Mouse (Mus musculus) midbrain, embryonic 15.5 days (tissue): Measurements from ENCODE around the gene Trmt13. TPM values are rescaled to one million over a fixed set of nuclear protein-coding genes. Genes with fewer than 3 reads are reported as not detected.
"Not testable (repeated sequence)": the region's sequence is repeated elsewhere in the genome, so short reads cannot be mapped to it uniquely, and the experiment has no call there.

Experiments used
- ATAC-seq: fragments of 200-750 bp; cut with Nextera tagmentation; replicated peaks from 2 replicates; pipeline ENCODE4 v1.8.0; 2017; ENCODE audit warnings: moderate TSS enrichment
- H3K27ac ChIP-seq: fragments of 300-500 bp; sonication (generic); 2 replicates; pipeline ENCODE4 v1.5.1; 2015; ENCODE audit warnings: mild to moderate bottlenecking, inconsistent platforms
- H3K27me3 ChIP-seq: fragments of 300-500 bp; sonication (generic); replicated peaks from 2 replicates; pipeline ENCODE4 v1.6.1; 2015; ENCODE audit warnings: inconsistent platforms
- H3K36me3 ChIP-seq: fragments of 300-500 bp; sonication (generic); replicated peaks from 2 replicates; pipeline ENCODE4 v1.6.1; 2015; ENCODE audit warnings: inconsistent platforms
- H3K4me1 ChIP-seq: fragments of 300-500 bp; sonication (generic); 2 replicates; pipeline ENCODE4 v1.6.1; 2015; ENCODE audit warnings: inconsistent platforms
- H3K4me2 ChIP-seq: fragments of 300-500 bp; sonication (generic); 2 replicates; pipeline ENCODE4 v1.6.1; 2015; ENCODE audit warnings: inconsistent platforms, mild to moderate bottlenecking, moderate library complexity
- H3K4me3 ChIP-seq: fragments of 300-500 bp; sonication (generic); 2 replicates; pipeline ENCODE4 v1.5.1; 2015; ENCODE audit warnings: mild to moderate bottlenecking, inconsistent platforms
- H3K9ac ChIP-seq: fragments of 300-500 bp; sonication (generic); 2 replicates; pipeline ENCODE4 v1.6.1; 2015; ENCODE audit warnings: mild to moderate bottlenecking, inconsistent platforms
- H3K9me3 ChIP-seq: fragments of 300-500 bp; sonication (generic); 2 replicates; pipeline ENCODE4 v1.6.1; 2016; ENCODE audit warnings: inconsistent platforms
- WGBS: fragments of 180-500 bp; shearing (Covaris S2); methylation state at CpG from one replicate; pipeline ENCODE4 v1.1.7; 2015; ENCODE audit warnings: mixed read lengths; 5-methylcytosine and 5-hydroxymethylcytosine counted together
- polyA plus RNA-seq: library from polyadenylated mRNA; unstranded; fragments of >200 nt; fragmentation: Nextera tagmentation; extraction: Ambion mirVana; gene quantifications from 2 replicates; pipeline ENCODE4 v1.2.1, GENCODE M21; 2015

Trmt13 gene
- polyA plus RNA-seq, 1 experiment from 2014 or later, result 31.3 TPM

DNA sequence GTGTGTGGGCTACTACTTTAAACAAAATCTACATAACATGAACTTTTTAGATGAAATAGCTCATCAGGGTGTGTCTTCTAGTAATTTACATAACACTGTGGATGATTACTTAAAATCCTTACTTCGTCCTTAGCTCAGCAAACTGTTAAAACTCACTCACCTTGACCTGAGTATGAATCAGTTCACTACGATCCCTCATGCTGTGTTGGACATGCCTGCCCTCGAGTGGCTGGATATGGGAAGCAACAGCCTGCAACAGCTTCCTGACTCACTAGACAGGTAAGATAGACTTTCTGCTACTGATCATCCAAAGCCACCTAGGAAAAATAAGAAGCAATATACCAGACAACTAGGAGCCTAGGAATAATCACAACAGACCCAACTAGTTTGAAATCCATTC lies 37.1 kb downstream of the Trmt13 start:
- WGBS, result 66% methylated on average over 3 of the region's 3 CpGs
- no peak overlapping the region for H3K4me3 ChIP-seq
- no peaks in the 10 kb centered on the region for H3K9me3 ChIP-seq
- H3K4me1 ChIP-seq, result no peaks in the 10 kb centered on the region
- peaks cover 8% of the 10 kb centered on the region; the same call in 1 of the 2 replicates for H3K36me3 ChIP-seq
- H3K27ac ChIP-seq, result no peak overlapping the region
- no peak overlapping the region for H3K9ac ChIP-seq
- H3K4me2 ChIP-seq, result no peak overlapping the region
- ATAC-seq, result no peak
- H3K27me3 ChIP-seq, result no peaks in the 10 kb centered on the region

DNA sequence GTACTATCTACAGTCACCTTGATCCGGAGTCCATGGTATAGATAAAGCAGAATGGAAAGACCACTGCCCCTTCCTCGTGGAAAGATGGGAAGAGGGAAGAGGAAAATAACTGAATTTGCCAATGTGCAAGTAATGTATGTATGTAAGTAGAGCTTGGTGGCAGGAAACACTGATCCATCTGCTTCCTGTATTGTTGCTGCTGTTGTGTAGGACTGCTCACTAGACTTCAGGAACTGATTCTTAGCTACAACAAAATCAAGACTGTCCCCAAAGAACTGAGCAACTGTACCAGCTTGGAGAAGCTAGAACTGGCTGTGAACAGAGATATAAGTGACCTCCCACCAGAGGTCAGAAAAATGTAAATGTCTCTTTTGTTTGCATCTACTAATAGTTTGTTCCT lies 43.8 kb downstream of the Trmt13 start:
- ATAC-seq, result no peak
- 80% methylated on average over 2 of the region's 2 CpGs for WGBS

DNA sequence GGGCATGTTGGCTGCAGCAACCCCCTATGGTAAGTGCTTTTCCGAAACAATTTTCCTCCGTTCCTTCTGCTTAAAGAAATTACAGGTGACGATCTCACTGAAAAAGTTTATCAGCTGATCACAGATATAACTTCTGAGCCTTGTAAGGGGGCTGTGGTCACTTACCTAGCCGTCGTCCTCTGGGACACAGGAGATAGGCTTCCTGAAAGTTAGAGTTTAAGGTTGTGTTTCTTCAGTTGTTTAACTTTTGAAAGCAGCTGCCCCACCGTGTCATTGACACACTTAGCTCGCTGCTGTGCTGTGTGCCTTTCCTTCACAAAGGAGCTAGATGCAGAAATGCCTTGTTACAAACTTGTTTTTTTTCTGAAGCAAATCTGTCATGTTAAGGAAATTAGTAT lies 51.3 kb downstream of the Trmt13 start:
- Histone ChIP-seq H3K4me1 (no peaks in the 10 kb centered on the region), H3K27me3 (no peaks in the 10 kb centered on the region), H3K4me3 (no peak overlapping the region), H3K36me3 (no peaks in the 10 kb centered on the region), H3K9me3 (no peaks in the 10 kb centered on the region), H3K9ac (no peak overlapping the region), H3K27ac (no peak overlapping the region), H3K4me2 (no peak overlapping the region)
- 89% methylated on average over 7 of the region's 7 CpGs for WGBS
- no peak for ATAC-seq

More for the DNA sequence above, 43.8 kb downstream of the Trmt13 start:
- H3K27me3 ChIP-seq, result no peaks in the 10 kb centered on the region
- no peaks in the 10 kb centered on the region for H3K36me3 ChIP-seq
- H3K9me3 ChIP-seq, result no peaks in the 10 kb centered on the region
- no peaks in the 10 kb centered on the region for H3K4me1 ChIP-seq
- H3K9ac ChIP-seq, result no peak overlapping the region
- H3K27ac ChIP-seq, result no peak overlapping the region
- H3K4me3 ChIP-seq, result no peak overlapping the region
- no peak overlapping the region for H3K4me2 ChIP-seq

DNA sequence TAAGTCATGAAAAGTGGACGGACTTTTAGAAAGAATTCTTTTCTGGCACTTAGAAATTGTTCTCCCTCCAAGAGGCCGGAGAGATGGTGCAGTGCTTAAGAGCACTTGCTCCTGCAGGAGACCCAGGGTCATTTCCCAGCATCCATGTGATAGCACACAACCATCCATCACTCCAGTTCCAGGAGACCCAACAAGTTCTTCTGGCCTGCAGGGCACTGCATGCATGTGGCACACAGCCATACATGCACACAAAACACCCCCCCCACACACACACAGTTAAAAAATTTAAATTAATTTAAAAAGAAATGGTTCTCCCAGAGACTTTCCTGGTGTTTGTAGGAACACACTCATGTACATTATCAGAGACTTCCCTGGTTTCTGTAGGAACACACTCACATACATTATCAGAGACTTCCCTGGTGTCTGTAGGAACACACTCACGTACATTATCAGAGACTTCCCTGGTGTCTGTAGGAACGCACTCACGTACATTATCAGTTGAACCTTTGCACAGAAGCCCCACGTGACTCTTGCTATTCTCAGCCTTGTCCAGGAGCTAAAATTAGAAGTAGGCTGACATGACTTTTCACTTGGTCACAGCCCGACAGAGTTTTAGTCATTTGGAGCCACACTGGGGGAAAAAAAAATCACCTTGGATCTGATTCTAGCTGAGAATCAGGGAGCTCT lies 51.8 kb downstream of the Trmt13 start, which contains the start of gene Lrrc39:
Gene Lrrc39 (plus strand): TSS at position 566 of the 687 bp plus-strand sequence.
- no peaks in the 10 kb centered on the region for H3K36me3 ChIP-seq
- no peaks in the 10 kb centered on the region for H3K4me1 ChIP-seq
- WGBS, result 78% methylated on average over 7 of the region's 7 CpGs
- H3K27me3 ChIP-seq, result no peaks in the 10 kb centered on the region
- ATAC-seq, result no peak
- H3K9me3 ChIP-seq, result no peaks in the 10 kb centered on the region
- H3K4me3 ChIP-seq, result no peak within 1 kb of the TSS
- no peak within 1 kb of the TSS for H3K9ac ChIP-seq
- no peak within 1 kb of the TSS for H3K27ac ChIP-seq
- no peak within 1 kb of the TSS for H3K4me2 ChIP-seq

DNA sequence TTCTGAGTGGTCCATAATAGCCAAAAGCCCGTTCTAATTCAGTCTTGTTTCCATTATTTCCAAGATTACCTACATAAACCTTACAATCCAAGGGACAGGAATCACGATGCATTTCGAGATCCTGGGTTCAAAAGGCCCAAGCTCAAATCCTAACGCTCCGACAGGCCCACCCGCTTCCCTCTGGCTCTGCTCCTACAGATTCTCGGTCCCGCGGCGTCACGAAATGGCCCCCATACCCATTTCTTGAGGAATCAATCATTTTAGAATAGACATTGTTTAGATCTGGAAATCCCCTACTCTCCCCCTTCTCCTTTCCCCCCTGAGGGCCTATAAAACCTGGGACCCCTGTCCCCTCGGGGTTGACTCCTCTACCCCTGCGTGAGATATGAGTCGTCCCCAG lies 53.1 kb downstream of the Trmt13 start:
- H3K27me3 ChIP-seq, H3K9me3 ChIP-seq, H3K4me3 ChIP-seq, H3K4me2 ChIP-seq, H3K36me3 ChIP-seq, H3K27ac ChIP-seq, ATAC-seq, H3K4me1 ChIP-seq, H3K9ac ChIP-seq: not testable (repeated sequence)
- WGBS, result 96% methylated on average over 14 of the region's 14 CpGs

DNA sequence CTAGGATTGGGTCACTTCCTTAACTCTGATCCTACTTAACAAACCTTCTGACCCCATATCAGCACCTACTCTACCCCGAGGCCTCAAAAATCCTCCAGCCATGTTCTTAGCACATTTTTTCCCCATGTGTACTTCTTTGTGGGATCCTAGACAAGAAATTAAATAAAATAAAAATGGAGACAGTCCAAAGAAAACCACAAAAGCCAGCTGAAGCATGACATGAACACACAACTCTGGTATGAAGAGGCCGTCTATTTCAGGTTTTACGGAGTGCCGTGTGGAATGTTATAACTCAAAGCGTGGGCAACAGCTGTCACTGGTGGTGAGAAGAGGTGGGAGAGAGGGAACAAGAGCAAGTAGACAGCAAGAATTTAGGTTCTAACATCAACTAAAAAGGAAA lies 63.0 kb downstream of the Trmt13 start:
- Histone ChIP-seq H3K27me3 (no peaks in the 10 kb centered on the region), H3K4me2 (no peak overlapping the region), H3K9me3 (no peaks in the 10 kb centered on the region), H3K4me3 (no peak overlapping the region), H3K9ac (no peak overlapping the region), H3K4me1 (no peaks in the 10 kb centered on the region), H3K36me3 (peaks cover 14% of the 10 kb centered on the region; the same call in 1 of the 2 replicates), H3K27ac (no peak overlapping the region)
- ATAC-seq, result no peak
- WGBS, result 98% methylated on average over 5 of the region's 5 CpGs

DNA sequence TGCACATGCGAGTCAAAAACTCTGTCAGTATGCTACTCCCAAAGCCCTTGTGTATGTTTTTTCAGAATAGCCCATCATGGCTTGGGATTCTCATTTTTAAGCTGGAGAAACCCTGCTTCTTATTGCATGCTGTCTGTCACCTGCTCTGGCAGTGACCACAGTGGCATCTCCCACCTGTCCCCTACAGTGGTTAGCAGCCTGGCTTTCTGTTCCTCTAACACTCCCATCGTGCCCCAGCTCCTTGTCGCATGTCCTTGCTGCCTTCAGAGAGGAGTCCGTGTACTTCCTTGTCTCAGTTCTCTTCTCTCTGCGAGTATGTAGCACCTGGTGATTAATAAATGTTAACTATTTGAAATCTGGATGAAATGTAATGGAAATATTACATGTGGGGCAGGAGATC lies 67.0 kb downstream of the Trmt13 start:
- no peak for ATAC-seq
- H3K4me3 ChIP-seq, result no peak overlapping the region
- H3K9me3 ChIP-seq, result no peaks in the 10 kb centered on the region
- no peak overlapping the region for H3K4me2 ChIP-seq
- H3K36me3 ChIP-seq, result peaks cover 30% of the 10 kb centered on the region; the same call in 1 of the 2 replicates
- no peaks in the 10 kb centered on the region for H3K4me1 ChIP-seq
- 93% methylated on average over 5 of the region's 5 CpGs for WGBS
- no peaks in the 10 kb centered on the region for H3K27me3 ChIP-seq
- no peak overlapping the region for H3K9ac ChIP-seq
- no peak overlapping the region for H3K27ac ChIP-seq

DNA sequence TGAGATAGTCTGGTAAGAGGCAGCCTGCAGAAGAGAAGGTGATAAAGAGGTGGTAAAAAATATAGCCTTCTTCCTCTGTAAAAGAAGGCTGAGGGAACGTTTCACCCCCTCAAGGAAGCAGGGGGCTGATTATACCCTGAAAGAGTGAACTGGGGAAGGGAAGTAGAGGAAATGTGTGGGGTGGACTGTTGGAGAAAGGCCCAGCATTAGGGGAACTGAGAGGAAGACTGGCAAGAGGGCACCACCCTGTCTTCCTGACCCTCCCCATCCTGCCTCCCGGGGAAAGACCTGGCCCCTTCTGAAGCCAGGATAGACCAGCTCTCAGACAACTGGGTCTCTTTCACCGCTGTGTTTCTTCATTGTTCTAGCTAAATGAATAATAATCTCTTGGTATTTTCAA lies 71.9 kb downstream of the Trmt13 start:
- WGBS, result 84% methylated on average over 3 of the region's 3 CpGs
- no peak for ATAC-seq
- Histone ChIP-seq H3K9me3 (no peaks in the 10 kb centered on the region), H3K36me3 (peaks cover 27% of the 10 kb centered on the region; the same call in 1 of the 2 replicates), H3K27me3 (no peaks in the 10 kb centered on the region), H3K4me3 (no peak overlapping the region), H3K4me2 (no peak overlapping the region), H3K27ac (no peak overlapping the region), H3K4me1 (no peaks in the 10 kb centered on the region), H3K9ac (no peak overlapping the region)

DNA sequence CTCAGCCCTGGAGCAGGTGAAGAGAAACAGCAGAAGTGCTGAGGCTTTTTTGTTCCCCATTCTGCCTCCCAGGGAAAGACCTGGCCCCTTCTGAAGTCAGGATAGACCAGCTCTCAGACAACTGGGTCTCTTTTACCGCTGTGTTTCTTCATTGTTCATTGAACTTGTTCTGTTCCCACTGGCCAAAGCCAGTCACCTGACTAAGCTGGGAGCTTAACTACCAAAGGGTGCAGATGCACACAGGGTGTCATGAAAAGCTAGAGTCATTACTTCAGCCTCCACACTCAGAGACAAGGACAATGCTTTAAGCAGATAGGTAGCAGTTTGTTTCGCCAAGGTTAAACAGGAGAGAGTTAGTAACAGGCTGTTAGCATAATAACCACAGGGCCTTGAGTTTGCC lies 72.3 kb downstream of the Trmt13 start:
- Histone ChIP-seq H3K27ac (no peak overlapping the region), H3K27me3 (no peaks in the 10 kb centered on the region), H3K9me3 (no peaks in the 10 kb centered on the region), H3K36me3 (peaks cover 27% of the 10 kb centered on the region; the same call in 1 of the 2 replicates), H3K4me1 (no peaks in the 10 kb centered on the region), H3K4me3 (no peak overlapping the region), H3K4me2 (no peak overlapping the region), H3K9ac (no peak overlapping the region)
- WGBS, result 92% methylated on average over 2 of the region's 2 CpGs
- ATAC-seq, result no peak

DNA sequence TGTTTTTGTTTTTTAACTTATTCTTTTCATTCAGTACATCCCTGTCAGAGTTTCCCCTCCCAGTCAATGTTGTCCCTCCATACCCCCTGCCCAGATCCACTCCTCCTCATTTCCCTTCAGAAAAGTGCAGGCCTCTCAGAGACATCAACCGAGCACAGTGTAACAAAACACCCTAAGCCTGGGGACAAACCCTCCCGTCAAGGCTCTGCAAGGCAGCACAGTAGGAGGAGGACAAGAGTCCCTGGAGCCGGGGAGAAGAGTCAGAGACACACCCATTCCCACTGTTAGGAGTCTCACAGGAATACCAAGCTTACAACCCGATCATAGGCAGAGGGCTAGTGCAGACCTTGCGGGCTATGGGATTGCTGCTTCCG lies 77.2 kb downstream of the Trmt13 start:
- whole genome bisulfite sequencing, result 43% methylated on average over 6 of the region's 6 CpGs
- H3K4me3 ChIP-seq, result no peak overlapping the region
- peaks cover 20% of the 10 kb centered on the region; the same call in 1 of the 2 replicates for H3K36me3 ChIP-seq
- no peaks in the 10 kb centered on the region for H3K4me1 ChIP-seq
- no peaks in the 10 kb centered on the region for H3K9me3 ChIP-seq
- ATAC-seq, result no peak
- H3K4me2 ChIP-seq, result no peak overlapping the region
- H3K9ac ChIP-seq, result no peak overlapping the region
- no peak overlapping the region for H3K27ac ChIP-seq
- no peaks in the 10 kb centered on the region for H3K27me3 ChIP-seq

DNA sequence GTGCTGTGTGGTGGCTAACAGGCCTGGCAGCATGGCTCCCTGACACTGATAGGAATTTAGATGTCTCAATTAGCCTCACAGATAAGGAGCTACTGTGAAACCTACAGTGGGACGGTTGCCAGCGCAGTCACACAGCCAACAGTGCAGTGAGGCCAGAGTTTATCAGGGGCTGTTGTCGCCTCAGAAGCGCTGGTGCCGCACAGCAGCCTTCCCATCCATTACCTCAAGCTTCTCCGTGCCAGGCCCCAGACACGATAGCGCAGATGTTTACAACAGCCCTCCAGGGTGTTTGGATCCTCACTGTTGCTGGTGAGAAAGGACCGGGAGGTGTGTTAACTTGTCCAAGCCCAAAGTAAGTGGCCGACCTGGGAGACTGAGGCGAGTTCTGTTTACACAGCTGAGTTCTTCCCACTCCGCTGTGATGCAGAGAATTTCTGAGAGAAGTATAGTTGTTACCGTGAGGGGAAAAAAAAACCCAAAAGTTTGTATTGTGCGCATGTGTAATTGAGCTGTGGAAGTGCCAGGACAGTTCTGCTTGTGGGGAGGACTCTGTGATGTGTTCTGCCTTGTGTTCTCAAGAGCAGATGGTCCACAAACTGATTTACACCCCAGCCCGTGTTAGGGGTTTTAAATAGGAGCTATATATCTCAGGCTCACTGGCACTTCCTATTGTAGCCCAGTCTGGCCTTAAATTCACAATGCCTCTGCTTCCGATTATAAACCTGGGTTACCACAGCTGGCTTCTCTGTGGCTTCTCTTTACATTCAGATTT lies 77.8 kb downstream of the Trmt13 start:
- no peaks in the 10 kb centered on the region for H3K9me3 ChIP-seq
- 72% methylated on average over 16 of the region's 16 CpGs for WGBS
- H3K9ac ChIP-seq, result no peak overlapping the region
- ATAC-seq, result no peak
- H3K4me1 ChIP-seq, result no peaks in the 10 kb centered on the region
- no peak overlapping the region for H3K27ac ChIP-seq
- no peaks in the 10 kb centered on the region for H3K27me3 ChIP-seq
- H3K4me3 ChIP-seq, result no peak overlapping the region
- H3K4me2 ChIP-seq, result no peak overlapping the region
- peaks cover 20% of the 10 kb centered on the region; the same call in 1 of the 2 replicates for H3K36me3 ChIP-seq
